Mouse (Mus musculus): ENCODE results near the gene Efl1. TPM values are rescaled to one million over a fixed set of nuclear protein-coding genes. Genes with fewer than 3 reads are reported as not detected.
"Not testable (repeated sequence)": the region's sequence is repeated elsewhere in the genome, so short reads cannot be mapped to it uniquely, and the experiment has no call there.

Efl1 gene
- total RNA-seq, 2 experiments from 2014 or later: 14.5 to 19.9 TPM

DNA sequence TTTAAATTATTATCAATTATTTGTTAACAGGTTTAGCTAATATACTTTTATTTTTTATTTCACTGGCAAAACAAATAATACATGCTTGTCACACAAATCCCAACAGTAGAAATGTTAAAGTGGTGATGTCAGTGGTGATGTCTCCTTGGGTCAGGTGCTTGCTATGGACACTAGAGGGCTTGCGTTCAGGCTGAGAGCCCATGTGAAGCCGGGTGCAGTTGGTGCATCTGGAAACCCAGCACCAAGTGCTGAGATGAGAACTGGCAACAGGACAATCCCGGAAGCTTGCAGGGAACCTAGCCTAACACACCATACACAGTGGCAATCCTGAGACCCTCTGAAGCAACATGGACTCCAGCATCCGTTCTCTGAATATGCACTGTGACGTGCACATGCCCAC lies 70.9 kb downstream of the Efl1 start:
- DNase-seq (ENCODE audit: low spot score in 2 of 2): no peak

DNA sequence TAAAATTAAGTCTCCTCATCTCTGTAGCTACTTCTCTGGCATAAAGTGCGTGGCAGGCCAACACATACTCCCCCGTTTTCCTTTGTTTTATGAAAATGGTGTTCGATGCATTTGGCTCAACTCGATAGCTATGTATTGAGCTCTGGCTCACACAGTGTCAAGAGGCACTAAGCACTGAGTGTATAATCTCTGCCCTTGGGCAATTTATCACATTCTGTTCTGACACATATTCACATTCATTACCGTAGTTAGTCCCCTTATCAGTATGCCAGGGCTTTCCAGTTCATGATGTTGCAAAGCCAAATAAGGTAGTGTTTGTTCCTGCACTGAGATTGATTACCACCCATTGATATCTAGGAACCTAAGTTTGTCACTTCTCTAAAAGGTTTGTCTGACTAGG lies 71.3 kb downstream of the Efl1 start:
- DNase-seq (ENCODE audit: low spot score in 2 of 2): no peak

- no peak for DNase-seq (ENCODE audit: low spot score in 2 of 2)
Observed at GRCm38 (mm10) chr7:82720501-82720900, 72.1 kb downstream of the Efl1 start.

- DNase-seq (ENCODE audit: low spot score in 2 of 2): no peak
Observed at GRCm38 (mm10) chr7:82720906-82721305, 72.5 kb downstream of the Efl1 start.

DNA sequence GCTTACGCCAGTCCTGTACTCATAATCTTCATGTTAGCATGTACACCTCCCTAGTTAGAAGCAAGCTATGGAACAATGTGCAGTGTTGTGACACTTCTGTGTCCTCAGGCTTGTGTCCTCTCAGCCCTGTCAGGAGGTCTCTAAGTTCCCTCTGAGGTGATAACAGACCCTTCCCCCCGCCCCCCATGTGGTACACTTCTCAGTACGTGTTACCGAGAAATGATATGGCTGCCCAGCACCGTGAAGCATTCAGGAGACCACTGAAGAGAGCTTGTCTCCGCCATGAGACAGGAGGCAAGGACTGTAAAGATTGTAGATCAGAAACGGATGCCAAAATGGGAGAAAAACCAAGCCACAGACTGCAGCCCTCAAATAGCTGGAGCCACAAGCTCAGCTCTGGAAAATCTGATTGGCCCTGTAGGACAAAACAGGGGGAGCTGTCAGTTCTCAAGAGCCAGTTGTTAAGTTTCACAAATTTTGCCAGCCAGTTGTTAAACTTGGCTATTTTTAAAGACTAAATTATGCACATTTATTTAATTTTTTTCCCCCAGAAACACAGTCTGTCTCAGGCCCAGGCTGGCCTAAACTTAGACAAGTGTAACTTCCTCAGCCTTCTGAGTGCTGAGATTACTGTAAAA lies 74.2 kb downstream of the Efl1 start:
- no peak for DNase-seq (ENCODE audit: low spot score in 2 of 2)

GRCm38 (mm10) chr7:82723151-82723871 lies 74.9 kb downstream of the Efl1 start:
- no peak for DNase-seq (ENCODE audit: low spot score in 2 of 2)

DNA sequence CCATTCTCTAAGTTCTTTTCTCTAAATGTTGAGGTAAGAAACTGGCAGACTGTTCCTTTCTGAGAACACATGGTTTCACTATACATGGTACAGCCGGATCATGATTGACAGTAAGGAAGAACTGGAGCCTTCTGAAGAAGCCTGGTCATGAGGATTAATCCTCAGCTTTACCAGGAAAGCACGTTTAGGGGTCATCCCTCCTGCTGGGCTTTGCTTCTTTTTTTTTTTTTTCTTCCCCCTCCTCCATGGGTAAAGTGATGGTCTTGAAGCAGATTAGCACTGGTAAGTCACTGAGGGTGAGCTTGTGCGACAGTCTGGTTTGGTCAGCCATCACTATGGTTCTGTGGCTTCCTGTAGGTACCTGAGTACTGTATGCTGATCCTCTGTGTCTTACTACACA lies 76.1 kb downstream of the Efl1 start:
- no peak for DNase-seq (ENCODE audit: low spot score in 2 of 2)

GRCm38 (mm10) chr7:82725006-82725636 lies 76.7 kb downstream of the Efl1 start:
- no peak for DNase-seq (ENCODE audit: low spot score in 2 of 2)

- no peak for DNase-seq (ENCODE audit: low spot score in 2 of 2)
Observed at GRCm38 (mm10) chr7:82725741-82726450, 77.5 kb downstream of the Efl1 start.

DNA sequence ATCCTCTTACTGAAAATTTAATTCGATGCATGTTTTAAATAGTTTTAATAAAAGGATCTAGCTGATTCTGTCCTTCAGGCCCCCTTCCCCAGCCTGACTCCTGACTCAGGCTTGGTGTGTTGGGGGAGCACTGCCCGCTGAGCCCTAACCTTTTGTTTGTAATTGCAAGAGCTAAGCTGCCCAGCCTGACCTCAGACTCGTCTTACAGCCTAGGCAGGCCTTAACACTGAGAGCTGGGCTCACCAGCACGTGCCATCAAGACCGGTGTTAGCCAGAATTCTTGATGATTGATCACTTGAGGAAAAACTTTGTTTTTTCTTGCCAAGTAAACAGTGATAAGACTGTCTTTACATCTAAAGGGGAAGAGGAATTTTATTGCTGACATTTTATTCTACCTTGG lies 78.7 kb downstream of the Efl1 start:
- DNase-seq (ENCODE audit: low spot score in 2 of 2): no peak

DNA sequence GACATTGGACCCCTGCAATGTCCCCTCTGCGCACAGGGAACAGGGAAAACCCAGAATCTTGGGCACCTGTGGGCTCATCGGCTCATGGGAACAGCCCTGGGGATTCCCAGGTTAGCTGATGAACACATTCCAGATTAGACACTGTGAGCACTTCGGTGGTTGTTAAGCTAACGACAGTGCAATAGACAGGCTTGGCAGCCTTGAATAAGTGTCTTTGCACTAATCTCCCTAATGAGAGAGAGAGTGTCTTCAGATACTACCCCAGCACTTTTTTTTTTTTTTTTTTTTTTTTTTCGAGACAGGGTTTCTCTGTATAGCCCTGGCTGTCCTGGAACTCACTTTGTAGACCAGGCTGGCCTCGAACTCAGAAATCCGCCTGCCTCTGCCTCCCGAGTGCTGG lies 80.6 kb downstream of the Efl1 start:
- not testable (repeated sequence) for DNase-seq (ENCODE audit: low spot score in 2 of 2)

DNA sequence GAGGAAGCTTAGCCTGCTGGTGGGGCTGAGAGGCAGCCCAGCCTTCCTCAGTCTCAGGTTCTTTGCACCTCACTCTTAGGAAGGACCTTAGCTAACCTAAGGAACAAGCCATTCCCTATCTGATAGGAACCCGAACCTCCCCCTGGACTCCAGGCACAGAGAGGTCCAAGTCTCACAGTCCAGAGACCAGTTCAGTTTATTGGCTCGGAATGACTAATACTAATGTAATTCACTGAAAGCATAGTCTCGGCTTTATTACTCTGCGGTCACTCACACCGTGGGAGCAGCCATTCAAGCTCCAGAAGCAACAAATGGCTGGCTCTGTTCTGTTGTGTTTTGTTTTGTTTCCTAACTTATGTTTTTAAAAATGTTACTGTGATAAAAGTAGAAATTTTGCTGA lies 84.7 kb downstream of the Efl1 start:
- no peak for DNase-seq (ENCODE audit: low spot score in 2 of 2)

GRCm38 (mm10) chr7:82733995-82734394 lies 85.6 kb downstream of the Efl1 start:
- no peak for DNase-seq (ENCODE audit: low spot score in 2 of 2)

DNA sequence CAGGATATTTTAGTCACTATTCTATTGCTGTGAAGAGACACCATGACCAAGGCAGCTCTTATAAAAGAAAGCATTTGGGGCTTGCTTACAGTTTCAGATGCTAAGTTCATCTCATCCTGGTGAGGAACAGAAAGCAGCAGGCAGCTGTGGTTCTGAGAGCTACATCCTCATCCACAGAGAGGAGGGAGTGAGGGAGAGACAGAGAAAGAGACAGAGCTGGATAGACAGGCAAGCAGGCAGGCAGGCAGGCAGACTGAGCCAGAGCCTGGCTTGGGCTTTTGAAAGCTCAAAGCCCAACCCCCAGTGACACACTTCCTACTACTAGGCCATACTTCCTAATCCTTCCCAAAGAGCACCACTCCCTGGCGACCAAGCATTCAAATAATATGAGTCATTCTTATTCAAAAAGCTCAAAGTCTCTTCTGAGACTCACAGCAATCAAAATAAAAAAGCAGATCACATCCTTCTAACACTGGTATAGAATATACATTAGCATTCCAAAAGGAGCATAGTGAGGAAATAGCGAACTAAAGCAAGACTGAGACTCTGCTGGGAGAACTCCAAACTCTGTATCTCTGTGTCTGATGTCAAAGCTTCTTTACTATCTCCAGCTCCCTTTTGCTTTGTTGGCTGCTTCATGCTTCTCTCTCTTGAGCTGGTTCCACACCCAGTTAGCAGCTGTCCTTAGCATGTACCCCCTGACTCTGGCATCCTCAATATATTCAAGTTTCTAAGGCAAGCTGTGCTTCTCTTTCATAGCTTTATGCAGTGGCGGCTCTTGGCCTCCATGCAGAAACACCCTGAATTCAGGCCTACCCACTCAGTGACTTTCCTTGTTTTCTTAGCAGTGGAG lies 86.6 kb downstream of the Efl1 start:
- DNase-seq (ENCODE audit: low spot score in 2 of 2): no peak

DNA sequence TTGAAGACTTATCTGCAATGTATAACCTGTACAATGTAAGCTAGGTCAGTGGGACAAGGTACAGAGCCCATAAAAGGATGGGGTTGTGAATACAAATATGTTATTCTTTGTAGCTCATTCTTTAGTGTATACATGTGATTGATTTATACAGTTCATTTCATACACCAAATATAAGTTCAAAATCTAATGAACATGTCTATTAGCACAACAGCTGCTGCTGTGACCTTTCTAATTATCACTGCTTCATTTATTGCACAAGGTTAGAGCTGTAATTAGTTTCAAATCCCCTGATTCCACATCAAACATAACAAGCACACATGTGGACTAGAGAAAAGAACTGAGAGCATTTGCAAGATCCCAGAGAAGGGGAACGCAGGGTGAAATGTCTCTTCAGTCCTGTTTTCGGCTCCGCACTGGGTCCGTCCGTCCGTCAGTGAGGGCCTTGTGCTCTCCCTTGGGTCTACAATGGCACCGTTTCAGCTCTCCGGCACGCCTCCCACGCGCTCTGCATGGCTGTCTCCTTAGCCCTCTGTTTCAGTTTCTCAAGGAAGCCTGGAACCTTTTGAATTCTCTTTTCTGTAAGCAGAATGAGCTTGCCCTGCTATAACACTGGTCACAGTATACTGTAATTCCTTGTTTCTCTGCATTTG lies 94.8 kb downstream of the Efl1 start:
- peak in 1 of 2 experiments; percentile 51 for DNase-seq (ENCODE audit: low spot score in 2 of 2)

DNA sequence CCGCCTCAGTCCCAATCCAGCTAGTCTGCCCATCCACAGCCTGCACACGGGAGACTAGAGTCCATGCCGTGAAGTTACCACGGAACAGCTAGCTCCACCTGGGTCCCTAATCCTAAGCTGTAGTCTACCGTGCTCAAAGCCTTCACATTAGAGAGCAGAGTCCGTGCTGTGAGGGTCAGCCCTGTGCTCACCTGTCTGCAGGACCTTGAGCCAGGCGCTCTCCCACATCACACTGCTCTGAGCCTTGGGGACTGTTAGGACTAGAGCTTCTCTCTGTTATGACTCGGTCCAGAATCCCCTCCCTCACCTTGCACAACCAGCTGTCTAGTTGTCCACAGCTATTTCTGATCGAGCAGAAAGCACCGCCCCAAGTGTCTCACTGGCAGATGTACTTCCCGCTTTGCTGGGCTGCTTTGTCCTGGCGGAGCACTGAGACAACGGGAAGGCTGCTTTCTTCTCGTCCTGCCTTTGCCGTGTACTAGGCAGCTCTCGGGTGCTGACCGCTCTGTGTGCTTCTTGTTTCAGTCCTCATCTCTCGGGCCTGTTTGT lies 95.8 kb downstream of the Efl1 start:
- DNase-seq (ENCODE audit: low spot score in 2 of 2): no peak

- DNase-seq (ENCODE audit: low spot score in 2 of 2): no peak
Observed at GRCm38 (mm10) chr7:82748812-82749211, 100.4 kb downstream of the Efl1 start.

- DNase-seq (ENCODE audit: low spot score in 2 of 2): no peak
Observed at GRCm38 (mm10) chr7:82749239-82749638, 100.8 kb downstream of the Efl1 start.

DNA sequence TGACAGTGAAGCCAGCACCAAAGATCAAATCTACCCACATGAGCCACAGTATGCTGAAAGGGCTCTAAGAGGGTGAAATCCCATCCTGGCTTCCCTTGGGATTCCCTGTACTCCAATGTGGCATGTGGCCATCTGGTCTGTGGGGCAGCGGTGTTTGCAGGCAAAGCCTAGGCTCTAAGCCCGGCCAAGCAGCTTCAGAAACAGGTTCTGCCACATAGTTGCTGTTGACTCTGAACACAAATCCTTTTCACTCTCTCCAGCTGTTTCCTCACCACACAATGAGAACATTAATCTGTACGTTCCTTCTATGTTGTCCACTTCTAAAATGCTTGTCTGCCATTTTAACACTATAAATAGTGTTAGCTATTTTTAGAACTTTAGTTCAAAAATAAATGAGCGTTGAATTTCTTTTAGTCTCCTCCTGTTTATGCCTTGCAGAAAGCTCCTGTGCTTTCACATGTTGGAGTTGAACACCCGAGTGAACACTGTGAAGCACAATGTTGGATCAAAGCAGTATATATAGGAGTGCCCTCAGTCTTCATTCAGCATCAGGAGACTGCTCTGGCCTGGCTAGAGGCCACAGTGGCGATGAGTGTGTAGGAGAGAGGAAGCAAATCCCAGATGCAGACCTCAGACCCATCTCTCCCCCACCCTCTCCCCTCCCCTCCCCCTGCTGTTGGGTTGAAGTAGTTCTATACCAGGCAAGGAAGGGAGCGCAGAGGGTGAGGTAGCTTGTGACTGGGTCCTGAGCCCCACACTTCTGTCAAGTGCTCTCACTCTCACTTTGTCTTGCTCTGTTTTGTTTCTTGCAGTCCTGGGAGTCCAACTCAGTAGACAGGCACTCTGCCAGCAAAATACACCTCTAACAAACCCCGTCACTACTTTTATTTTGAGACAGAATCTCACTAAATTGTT lies 104.0 kb downstream of the Efl1 start:
- DNase-seq (ENCODE audit: low spot score in 2 of 2): peak in 1 of 2 experiments; percentile 38

Data from gastrocnemius, postnatal 4 days (tissue).